Mouse (Mus musculus): ENCODE measurements around the gene Dcaf1. TPM values are rescaled to one million over a fixed set of nuclear protein-coding genes. Genes with fewer than 3 reads are reported as not detected.
A peak's percentile ranks its signal among the peaks of the same experiment; 100 is the strongest.

The Dcaf1 gene
- polyA plus RNA-seq, 1 experiment from 2014 or later = 19.4 TPM

DNA sequence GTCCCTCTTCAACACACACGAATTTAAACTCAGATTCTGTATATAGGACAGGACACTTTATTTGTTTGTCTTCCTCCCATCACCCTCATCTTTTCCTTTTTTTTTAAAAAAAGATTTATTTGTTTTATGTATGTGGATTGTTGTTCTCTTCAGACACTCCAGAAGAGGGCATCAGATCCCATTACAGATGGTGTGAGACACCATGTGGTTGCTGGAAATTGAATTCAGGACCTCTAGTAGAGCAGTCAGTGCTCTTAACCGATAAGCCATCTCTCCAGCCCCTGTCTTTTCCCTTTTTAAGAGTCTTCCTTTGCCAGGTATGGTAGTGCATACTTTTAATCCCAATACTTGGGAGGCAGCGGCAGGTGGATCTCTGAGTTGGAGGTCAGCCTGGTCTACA lies 35.0 kb downstream of the Dcaf1 start:
- H3K9ac ChIP-seq (ENCODE audit: low read length) = no peak overlapping the region
- no peaks in the 10 kb centered on the region for H3K4me1 ChIP-seq (replicated peaks; ENCODE audit: control insufficient read depth, insufficient read depth, low read length)
- no peak overlapping the region for H3K27ac ChIP-seq (ENCODE audit: low read length)
- H3K9me3 ChIP-seq (ENCODE audit: control insufficient read depth, low read length) = no peaks in the 10 kb centered on the region
- 73% methylated on average over 3 of the region's 3 CpGs for WGBS
- no peaks in the 10 kb centered on the region for H3K27me3 ChIP-seq (ENCODE audit: control insufficient read depth, insufficient read depth, low read depth, low read length)
- H3K4me3 ChIP-seq (ENCODE audit: low read length) = no peak overlapping the region
- no peak for ATAC-seq (ENCODE audit: low read depth)
- H3K36me3 ChIP-seq (ENCODE audit: control insufficient read depth, insufficient read depth, low read length) = peaks cover 33% of the 10 kb centered on the region
- H3K4me2 ChIP-seq (ENCODE audit: low read depth, low read length) = no peak overlapping the region

DNA sequence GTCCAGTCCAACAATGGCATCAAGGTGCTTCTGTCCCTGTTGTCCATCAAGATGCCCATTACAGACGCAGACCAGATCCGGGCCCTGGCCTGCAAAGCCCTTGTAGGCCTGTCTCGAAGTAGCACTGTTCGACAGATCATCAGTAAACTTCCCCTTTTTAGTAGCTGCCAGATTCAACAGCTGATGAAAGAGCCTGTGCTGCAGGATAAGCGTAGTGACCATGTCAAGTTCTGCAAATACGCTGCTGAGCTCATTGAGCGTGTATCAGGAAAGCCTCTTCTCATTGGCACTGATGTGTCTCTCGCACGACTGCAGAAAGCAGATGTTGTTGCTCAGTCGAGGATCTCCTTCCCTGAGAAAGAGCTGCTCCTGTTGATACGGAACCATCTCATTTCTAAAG lies 36.4 kb downstream of the Dcaf1 start:
- no peak overlapping the region for H3K4me3 ChIP-seq (ENCODE audit: low read length)
- H3K4me1 ChIP-seq (replicated peaks; ENCODE audit: control insufficient read depth, insufficient read depth, low read length) = no peaks in the 10 kb centered on the region
- H3K4me2 ChIP-seq (ENCODE audit: low read depth, low read length) = no peak overlapping the region
- WGBS = 88% methylated on average over 11 of the region's 11 CpGs
- H3K9me3 ChIP-seq (ENCODE audit: control insufficient read depth, low read length) = no peaks in the 10 kb centered on the region
- no peaks in the 10 kb centered on the region for H3K27me3 ChIP-seq (ENCODE audit: control insufficient read depth, insufficient read depth, low read depth, low read length)
- no peak for ATAC-seq (ENCODE audit: low read depth)
- no peak overlapping the region for H3K9ac ChIP-seq (ENCODE audit: low read length)
- H3K36me3 ChIP-seq (ENCODE audit: control insufficient read depth, insufficient read depth, low read length) = peaks cover 37% of the 10 kb centered on the region
- H3K27ac ChIP-seq (ENCODE audit: low read length) = no peak overlapping the region

DNA sequence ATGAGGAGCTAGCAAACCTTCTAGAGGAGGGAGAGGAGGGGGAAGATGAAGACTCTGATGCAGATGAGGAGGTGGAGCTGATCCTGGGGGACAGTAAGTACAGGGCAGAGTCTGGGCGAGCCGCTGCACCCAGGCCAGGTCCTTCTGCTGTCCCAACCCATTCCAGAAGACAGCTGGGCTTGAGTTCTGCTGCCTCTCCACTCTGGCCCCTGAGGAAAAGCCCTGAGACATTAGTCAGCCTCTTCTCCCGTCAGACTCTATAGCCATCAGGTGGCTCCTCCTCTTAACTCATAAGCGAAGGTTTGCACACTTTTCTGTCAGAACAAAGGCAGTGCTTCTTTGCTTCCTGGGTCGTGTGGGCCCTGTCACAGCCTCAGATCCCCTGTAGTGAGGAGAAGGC lies 52.5 kb downstream of the Dcaf1 start:
- H3K9me3 ChIP-seq (ENCODE audit: control insufficient read depth, low read length) = no peaks in the 10 kb centered on the region
- 74% methylated on average over 5 of the region's 5 CpGs for WGBS
- no peak overlapping the region for H3K4me2 ChIP-seq (ENCODE audit: low read depth, low read length)
- no peak overlapping the region for H3K9ac ChIP-seq (ENCODE audit: low read length)
- H3K4me1 ChIP-seq (replicated peaks; ENCODE audit: control insufficient read depth, insufficient read depth, low read length) = no peaks in the 10 kb centered on the region
- H3K36me3 ChIP-seq (ENCODE audit: control insufficient read depth, insufficient read depth, low read length) = peaks cover 23% of the 10 kb centered on the region
- no peak overlapping the region for H3K27ac ChIP-seq (ENCODE audit: low read length)
- ATAC-seq (ENCODE audit: low read depth) = no peak
- no peaks in the 10 kb centered on the region for H3K27me3 ChIP-seq (ENCODE audit: control insufficient read depth, insufficient read depth, low read depth, low read length)
- no peak overlapping the region for H3K4me3 ChIP-seq (ENCODE audit: low read length)

DNA sequence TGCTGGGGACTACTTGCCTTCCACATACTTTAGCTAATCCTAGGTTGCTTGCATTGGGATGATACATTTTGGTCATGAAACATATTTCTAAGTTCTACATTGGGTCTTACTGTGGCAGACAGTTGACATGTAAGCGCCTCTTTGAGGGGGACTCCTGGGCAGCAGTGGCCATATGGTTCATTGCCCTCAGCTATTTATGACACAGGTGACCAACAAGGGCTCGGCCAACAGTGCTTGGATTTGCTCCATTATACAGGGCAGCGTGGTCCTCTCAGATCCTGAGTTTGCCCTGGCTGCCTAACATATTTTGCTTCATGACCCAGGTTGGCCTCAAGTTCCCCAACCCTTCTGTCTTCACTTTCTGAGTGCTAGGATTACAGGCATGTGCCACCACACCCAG lies 55.0 kb downstream of the Dcaf1 start:
- Histone ChIP-seq H3K36me3 (ENCODE audit: control insufficient read depth, insufficient read depth, low read length) (peaks cover 27% of the 10 kb centered on the region), H3K4me1 (replicated peaks; ENCODE audit: control insufficient read depth, insufficient read depth, low read length) (no peaks in the 10 kb centered on the region), H3K27ac (ENCODE audit: low read length) (no peak overlapping the region), H3K27me3 (ENCODE audit: control insufficient read depth, insufficient read depth, low read depth, low read length) (no peaks in the 10 kb centered on the region), H3K9ac (ENCODE audit: low read length) (no peak overlapping the region), H3K4me3 (ENCODE audit: low read length) (no peak overlapping the region), H3K4me2 (ENCODE audit: low read depth, low read length) (no peak overlapping the region), H3K9me3 (ENCODE audit: control insufficient read depth, low read length) (no peaks in the 10 kb centered on the region)
- WGBS = 93% methylated on average over 3 of the region's 3 CpGs
- no peak for ATAC-seq (ENCODE audit: low read depth)

DNA sequence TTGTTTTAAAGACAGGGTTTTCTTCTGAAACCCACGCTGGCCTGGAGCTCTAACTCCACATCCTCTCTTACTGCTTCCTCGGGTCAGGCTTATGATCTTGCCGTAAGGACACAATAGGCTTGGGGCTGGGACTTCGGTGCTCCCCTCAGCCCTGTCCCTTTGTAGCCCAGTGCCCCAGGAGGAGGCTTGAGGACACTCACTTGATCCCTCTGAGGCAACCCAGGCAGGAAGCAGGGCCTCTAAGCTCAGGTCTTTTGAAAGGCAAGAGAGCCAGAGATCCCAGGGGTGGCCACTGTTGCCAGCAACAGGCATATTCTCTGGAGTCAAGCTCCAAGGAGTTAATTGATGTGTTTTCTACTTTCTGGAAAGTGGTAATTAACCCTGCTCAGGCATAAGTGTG lies 57.8 kb downstream of the Dcaf1 start:
- no peaks in the 10 kb centered on the region for H3K9me3 ChIP-seq (ENCODE audit: control insufficient read depth, low read length)
- H3K4me2 ChIP-seq (ENCODE audit: low read depth, low read length) = no peak overlapping the region
- no peaks in the 10 kb centered on the region for H3K27me3 ChIP-seq (ENCODE audit: control insufficient read depth, insufficient read depth, low read depth, low read length)
- 71% methylated on average over 4 of the region's 4 CpGs for WGBS
- no peak for ATAC-seq (ENCODE audit: low read depth)
- no peak overlapping the region for H3K27ac ChIP-seq (ENCODE audit: low read length)
- no peak overlapping the region for H3K9ac ChIP-seq (ENCODE audit: low read length)
- peaks cover 18% of the 10 kb centered on the region for H3K4me1 ChIP-seq (replicated peaks; ENCODE audit: control insufficient read depth, insufficient read depth, low read length)
- no peak overlapping the region for H3K4me3 ChIP-seq (ENCODE audit: low read length)
- H3K36me3 ChIP-seq (ENCODE audit: control insufficient read depth, insufficient read depth, low read length) = peaks cover 29% of the 10 kb centered on the region

DNA sequence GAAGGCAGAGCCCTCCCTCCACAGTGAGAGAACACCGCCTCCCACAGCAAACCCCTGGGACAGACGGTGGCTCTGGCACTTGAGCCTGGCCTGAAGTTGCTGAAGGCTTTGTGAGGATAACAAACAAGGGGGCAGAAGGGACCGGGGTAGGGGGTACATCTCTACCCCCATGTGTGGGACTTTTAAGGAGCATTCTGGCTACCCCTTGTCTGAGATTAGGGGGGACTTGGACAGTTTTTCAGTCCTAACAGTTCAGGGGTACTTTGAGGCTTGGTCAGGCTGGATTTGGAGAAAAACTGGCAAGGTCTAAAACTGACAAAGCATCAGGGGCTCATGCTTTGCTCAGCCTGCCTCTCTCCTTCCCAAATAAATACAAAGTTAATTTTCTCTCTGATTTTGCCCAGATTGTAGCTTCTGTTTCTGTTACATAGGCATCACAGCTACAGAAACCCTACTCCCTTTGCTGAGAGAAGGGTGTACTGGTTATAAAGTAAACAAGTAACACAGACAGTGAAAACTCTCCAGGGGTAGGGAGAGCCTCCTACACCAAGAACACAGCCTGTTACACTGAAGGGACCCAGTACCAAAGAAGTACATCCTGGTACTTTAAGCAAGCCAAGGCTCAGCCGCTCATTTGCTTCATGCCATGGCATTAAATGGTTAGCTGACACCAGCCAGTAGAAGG lies 59.5 kb downstream of the Dcaf1 start:
- H3K36me3 ChIP-seq (ENCODE audit: control insufficient read depth, insufficient read depth, low read length) = peaks cover 26% of the 10 kb centered on the region
- no peak overlapping the region for H3K4me3 ChIP-seq (ENCODE audit: low read length)

DNA sequence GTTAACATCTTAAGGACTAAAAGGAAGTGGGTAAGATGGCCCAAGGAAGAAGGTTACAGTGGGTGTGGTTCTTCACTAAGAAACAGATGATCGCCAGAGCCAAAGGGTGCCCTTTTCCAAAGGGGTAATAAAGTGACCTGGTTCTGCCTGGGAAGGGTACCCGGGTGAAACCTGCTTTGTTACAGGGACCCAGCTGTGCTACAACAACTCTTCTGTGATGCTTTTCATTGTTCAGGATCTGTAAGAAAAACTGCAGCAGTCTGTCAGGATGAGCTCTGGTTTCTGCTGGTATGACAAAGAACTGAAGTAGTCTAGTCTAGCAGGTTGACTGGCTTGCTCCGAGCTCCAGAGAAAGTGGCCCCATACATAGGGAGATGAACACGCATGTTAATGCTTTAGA lies 60.5 kb downstream of the Dcaf1 start:
- no peak for ATAC-seq (ENCODE audit: low read depth)
- H3K4me1 ChIP-seq (replicated peaks; ENCODE audit: control insufficient read depth, insufficient read depth, low read length) = peaks cover 33% of the 10 kb centered on the region
- 68% methylated on average over 4 of the region's 4 CpGs for WGBS
- no peak overlapping the region for H3K4me3 ChIP-seq (ENCODE audit: low read length)
- H3K9me3 ChIP-seq (ENCODE audit: control insufficient read depth, low read length) = no peaks in the 10 kb centered on the region
- no peak overlapping the region for H3K27ac ChIP-seq (ENCODE audit: low read length)
- H3K36me3 ChIP-seq (ENCODE audit: control insufficient read depth, insufficient read depth, low read length) = peaks cover 20% of the 10 kb centered on the region
- no peak overlapping the region for H3K9ac ChIP-seq (ENCODE audit: low read length)
- no peaks in the 10 kb centered on the region for H3K27me3 ChIP-seq (ENCODE audit: control insufficient read depth, insufficient read depth, low read depth, low read length)
- H3K4me2 ChIP-seq (ENCODE audit: low read depth, low read length) = no peak overlapping the region

More for the DNA sequence above, 59.5 kb downstream of the Dcaf1 start:
- Histone ChIP-seq H3K9ac (ENCODE audit: low read length) (no peak overlapping the region), H3K27me3 (ENCODE audit: control insufficient read depth, insufficient read depth, low read depth, low read length) (no peaks in the 10 kb centered on the region), H3K4me1 (replicated peaks; ENCODE audit: control insufficient read depth, insufficient read depth, low read length) (peaks cover 33% of the 10 kb centered on the region), H3K27ac (ENCODE audit: low read length) (no peak overlapping the region), H3K9me3 (ENCODE audit: control insufficient read depth, low read length) (no peaks in the 10 kb centered on the region), H3K4me2 (ENCODE audit: low read depth, low read length) (no peak overlapping the region)
- no peak for ATAC-seq (ENCODE audit: low read depth)
- 54% methylated on average over 4 of the region's 4 CpGs for WGBS

DNA sequence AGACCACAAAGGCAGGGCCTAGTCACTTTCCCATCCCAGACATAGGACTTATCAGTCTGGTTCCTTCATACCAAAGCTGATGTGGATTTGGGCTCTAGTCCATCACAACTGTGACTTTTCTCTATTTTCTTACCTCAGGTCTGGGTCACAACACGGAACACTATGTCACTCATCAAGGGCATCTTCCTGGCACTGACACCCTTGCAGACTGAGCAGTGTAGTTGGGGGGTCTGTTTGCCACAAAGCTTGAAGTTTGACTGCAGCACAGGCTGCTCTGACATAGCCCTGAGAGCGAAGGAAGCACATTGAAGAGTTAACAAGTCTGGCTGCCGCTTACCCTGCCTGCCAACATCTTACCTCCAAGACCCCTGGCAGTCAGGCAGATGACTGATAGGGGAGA lies 61.4 kb downstream of the Dcaf1 start:
- peaks cover 37% of the 10 kb centered on the region for H3K4me1 ChIP-seq (replicated peaks; ENCODE audit: control insufficient read depth, insufficient read depth, low read length)
- no peak overlapping the region; the same call in 1 of the 2 replicates for H3K4me3 ChIP-seq (ENCODE audit: low read length)
- H3K36me3 ChIP-seq (ENCODE audit: control insufficient read depth, insufficient read depth, low read length) = peaks cover 23% of the 10 kb centered on the region

DNA sequence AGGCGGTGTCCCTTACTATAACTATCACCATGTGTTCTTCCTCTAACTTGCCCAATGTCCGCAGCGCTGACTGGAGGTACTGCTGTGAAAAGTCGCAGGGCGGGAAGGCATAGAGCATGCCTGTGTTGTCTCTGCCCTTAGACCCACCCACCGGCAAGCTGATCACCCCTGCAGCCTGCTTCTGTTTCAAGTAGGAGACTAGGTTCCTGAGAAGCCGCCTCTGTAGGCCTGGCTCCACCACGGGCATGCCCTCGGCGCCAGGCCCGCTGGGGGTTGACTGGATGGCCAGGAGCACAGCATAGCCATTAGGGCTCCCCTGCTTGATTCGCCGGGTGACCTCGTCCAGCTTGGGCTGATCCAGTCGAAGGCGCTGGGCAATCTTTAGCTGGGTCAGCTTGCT lies 62.6 kb downstream of the Dcaf1 start:
- H3K4me1 ChIP-seq (replicated peaks; ENCODE audit: control insufficient read depth, insufficient read depth, low read length) = peaks cover 41% of the 10 kb centered on the region
- WGBS = 14% methylated on average over 16 of the region's 16 CpGs

More for the DNA sequence above, 61.4 kb downstream of the Dcaf1 start:
- 61% methylated on average over 3 of the region's 3 CpGs for whole genome bisulfite sequencing
- no peak for ATAC-seq (ENCODE audit: low read depth)
- Histone ChIP-seq H3K9ac (ENCODE audit: low read length) (no peak overlapping the region), H3K27me3 (ENCODE audit: control insufficient read depth, insufficient read depth, low read depth, low read length) (no peaks in the 10 kb centered on the region), H3K9me3 (ENCODE audit: control insufficient read depth, low read length) (no peaks in the 10 kb centered on the region), H3K27ac (ENCODE audit: low read length) (no peak overlapping the region), H3K4me2 (ENCODE audit: low read depth, low read length) (0 out of 2 replicates have a peak overlapping the region, but pooled peaks have one; percentile 25)

More for the DNA sequence above, 62.6 kb downstream of the Dcaf1 start:
- H3K4me3 ChIP-seq (ENCODE audit: low read length) = peak overlapping the region; percentile 86
- no peak for ATAC-seq (ENCODE audit: low read depth)
- H3K4me2 ChIP-seq (ENCODE audit: low read depth, low read length) = peak overlapping the region; percentile 99
- H3K27me3 ChIP-seq (ENCODE audit: control insufficient read depth, insufficient read depth, low read depth, low read length) = no peaks in the 10 kb centered on the region
- H3K9ac ChIP-seq (ENCODE audit: low read length) = peak overlapping the region; percentile 96
- peaks cover 29% of the 10 kb centered on the region for H3K36me3 ChIP-seq (ENCODE audit: control insufficient read depth, insufficient read depth, low read length)
- no peak overlapping the region for H3K27ac ChIP-seq (ENCODE audit: low read length)
- no peaks in the 10 kb centered on the region for H3K9me3 ChIP-seq (ENCODE audit: control insufficient read depth, low read length)
